Mouse (Mus musculus) lung, embryonic 16.5 days (tissue): Measurements from ENCODE around the gene Btbd1. TPM values are rescaled to one million over a fixed set of nuclear protein-coding genes. Genes with fewer than 3 reads are reported as not detected.

Experiments
- ATAC-seq: fragments of 200-750 bp; cut with Nextera tagmentation; 2 replicates; pipeline ENCODE4 v1.8.0; 2017; ENCODE audit warnings: low read depth, mild to moderate bottlenecking, moderate library complexity
- H3K27ac ChIP-seq: fragments of 300-500 bp; sonication (generic); 2 replicates; pipeline ENCODE4 v1.5.1; 2014; ENCODE audit warnings: mild to moderate bottlenecking, control low read depth, low read length
- H3K27me3 ChIP-seq: fragments of 300-500 bp; sonication (generic); 2 replicates; pipeline ENCODE4 v1.6.1; 2014; ENCODE audit warnings: low read depth, low read length, mixed read lengths; ENCODE audit not compliant: control insufficient read depth, insufficient read depth
- H3K36me3 ChIP-seq: fragments of 300-500 bp; sonication (generic); 2 replicates; pipeline ENCODE4 v1.6.1; 2014; ENCODE audit warnings: low read length; ENCODE audit not compliant: control insufficient read depth, insufficient read depth
- H3K4me1 ChIP-seq: fragments of 300-500 bp; sonication (generic); replicated peaks from 2 replicates; pipeline ENCODE4 v1.6.1; 2014; ENCODE audit warnings: low read length, mixed read lengths; ENCODE audit not compliant: control insufficient read depth, insufficient read depth
- H3K4me2 ChIP-seq: fragments of 300-500 bp; sonication (generic); 2 replicates; pipeline ENCODE4 v1.6.1; 2014; ENCODE audit warnings: low read depth, low read length, control low read depth
- H3K4me3 ChIP-seq: fragments of 300-500 bp; sonication (generic); 2 replicates; pipeline ENCODE4 v1.5.1; 2014; ENCODE audit warnings: mild to moderate bottlenecking, low read length, control low read depth
- H3K9ac ChIP-seq: fragments of 300-500 bp; sonication (generic); 2 replicates; pipeline ENCODE4 v1.6.1; 2014; ENCODE audit warnings: low read length, control low read depth
- H3K9me3 ChIP-seq: fragments of 300-500 bp; sonication (generic); 2 replicates; pipeline ENCODE4 v1.6.1; 2016; ENCODE audit warnings: low read length; ENCODE audit not compliant: control insufficient read depth
- WGBS: fragments of 180-500 bp; shearing (Covaris S2); extraction: QIAGEN DNeasy Blood & Tissue Kit; methylation state at CpG from one replicate; pipeline ENCODE4 v1.1.7; 2014; 5-methylcytosine and 5-hydroxymethylcytosine counted together
- polyA plus RNA-seq: library from polyadenylated mRNA; unstranded; fragments of >200 nt; fragmentation: Nextera tagmentation; extraction: Ambion mirVana; gene quantifications from 2 replicates; pipeline ENCODE4 v1.2.1, GENCODE M21; 2015

Gene Btbd1
- polyA plus RNA-seq, 1 experiment from 2014 or later: 50.0 TPM

DNA sequence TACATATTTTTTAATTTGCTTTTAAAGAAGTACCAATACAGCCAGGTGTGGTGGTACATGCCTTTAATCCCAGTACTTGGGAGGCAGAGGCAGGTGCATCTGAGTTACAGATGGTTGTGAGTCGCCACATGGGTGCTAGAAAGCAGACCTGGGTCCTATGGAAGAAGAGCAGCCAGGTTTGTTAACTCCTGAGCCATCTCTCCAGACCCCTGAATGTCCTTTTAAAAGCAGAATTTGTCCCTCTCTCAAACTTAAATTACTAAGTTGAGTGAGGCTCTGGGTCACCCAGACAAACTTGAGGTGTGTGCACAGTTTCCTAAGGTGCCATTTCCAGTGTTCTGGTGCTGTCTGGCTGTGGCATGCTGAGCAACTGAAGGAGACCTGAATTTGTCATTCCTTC lies 26.5 kb upstream of the Btbd1 start, which contains the start of gene Gm10160:
Gene Gm10160, minus strand, starts transcription at position 101 of the 400 bp plus-strand sequence.
- Histone ChIP-seq H3K4me2 (0 out of 2 replicates have a peak within 1 kb of the TSS, but pooled peaks have one; percentile 3), H3K27ac (no peak within 1 kb of the TSS; the same call in 1 of the 2 replicates), H3K4me3 (no peak within 1 kb of the TSS), H3K9ac (no peak within 1 kb of the TSS), H3K4me1 (peaks cover 2% of the 10 kb centered on the region; the same call in 1 of the 2 replicates), H3K36me3 (no peaks in the 10 kb centered on the region), H3K9me3 (no peaks in the 10 kb centered on the region), H3K27me3 (peaks cover 25% of the 10 kb centered on the region)
- ATAC-seq: no peak
- WGBS: 63% methylated on average over 1 of the region's 1 CpGs

GRCm38 (mm10) chr7:81854568-81855307 lies 25.5 kb upstream of the Btbd1 start:
- WGBS: 47% methylated on average over 8 of the region's 8 CpGs
- ATAC-seq: peak; percentile 48; the same call in 1 of the 2 replicates
- Histone ChIP-seq H3K4me1 (no peaks in the 10 kb centered on the region), H3K27me3 (peaks cover 17% of the 10 kb centered on the region), H3K4me2 (0 out of 2 replicates have a peak overlapping the region, but pooled peaks have one; percentile 3), H3K27ac (no peak overlapping the region; the same call in 1 of the 2 replicates), H3K36me3 (no peaks in the 10 kb centered on the region), H3K9ac (no peak overlapping the region), H3K9me3 (no peaks in the 10 kb centered on the region), H3K4me3 (no peak overlapping the region)

DNA sequence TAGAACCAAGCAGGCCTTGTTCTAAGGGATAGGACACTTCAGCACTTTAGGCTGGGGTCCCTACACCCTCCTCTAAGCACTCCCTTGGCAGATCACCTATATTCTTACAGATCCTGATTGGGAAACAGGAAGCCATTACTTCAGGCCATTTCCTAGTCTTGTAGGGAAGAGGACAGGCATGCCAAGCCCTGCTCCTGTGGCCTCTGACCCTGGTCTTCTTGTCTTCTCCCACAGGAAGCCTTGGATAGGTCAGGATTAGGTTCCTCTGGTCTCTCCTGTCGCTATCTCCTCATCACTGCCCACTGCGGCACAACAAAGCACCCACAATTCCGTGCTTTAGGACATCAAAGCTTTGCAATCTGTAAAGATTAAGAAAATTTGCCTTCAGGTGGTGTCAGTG lies 22.5 kb upstream of the Btbd1 start:
- whole genome bisulfite sequencing: 65% methylated on average over 3 of the region's 3 CpGs
- ATAC-seq: no peak

GRCm38 (mm10) chr7:81850171-81850570 lies 20.9 kb upstream of the Btbd1 start:
- Histone ChIP-seq H3K36me3 (no peaks in the 10 kb centered on the region), H3K4me2 (no peak overlapping the region), H3K4me3 (no peak overlapping the region), H3K9ac (no peak overlapping the region), H3K27ac (no peak overlapping the region), H3K9me3 (no peaks in the 10 kb centered on the region), H3K4me1 (no peaks in the 10 kb centered on the region), H3K27me3 (no peaks in the 10 kb centered on the region)
- WGBS: 74% methylated on average over 6 of the region's 6 CpGs
- no peak for ATAC-seq

More for the DNA sequence above, 22.5 kb upstream of the Btbd1 start:
- Histone ChIP-seq H3K9me3 (no peaks in the 10 kb centered on the region), H3K4me1 (no peaks in the 10 kb centered on the region), H3K36me3 (no peaks in the 10 kb centered on the region), H3K4me3 (no peak overlapping the region), H3K27ac (no peak overlapping the region), H3K4me2 (no peak overlapping the region), H3K9ac (no peak overlapping the region), H3K27me3 (no peaks in the 10 kb centered on the region)

DNA sequence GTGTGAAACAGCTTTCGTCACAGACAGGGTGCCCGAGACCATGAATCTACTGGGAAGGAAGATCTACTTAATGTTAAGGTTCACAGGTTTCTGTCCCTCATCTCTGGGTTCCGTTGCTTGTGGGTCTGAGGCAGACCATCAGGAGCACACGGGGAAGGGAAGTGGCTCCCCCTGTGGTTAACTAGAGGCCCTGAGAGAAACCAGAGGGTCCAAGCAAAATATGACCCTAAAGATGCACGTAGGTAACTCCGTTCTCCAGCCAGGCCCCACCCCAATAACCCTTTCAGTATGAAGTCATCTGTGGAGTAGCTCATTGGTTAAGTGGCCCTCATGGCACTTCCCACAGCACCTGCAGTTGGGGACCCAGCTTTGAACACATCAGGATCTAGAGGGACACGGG lies 20.4 kb upstream of the Btbd1 start:
- Histone ChIP-seq H3K36me3 (no peaks in the 10 kb centered on the region), H3K4me1 (no peaks in the 10 kb centered on the region), H3K9me3 (no peaks in the 10 kb centered on the region), H3K9ac (no peak overlapping the region), H3K27ac (no peak overlapping the region), H3K27me3 (no peaks in the 10 kb centered on the region), H3K4me2 (no peak overlapping the region), H3K4me3 (no peak overlapping the region)
- 83% methylated on average over 7 of the region's 7 CpGs for WGBS
- no peak for ATAC-seq

DNA sequence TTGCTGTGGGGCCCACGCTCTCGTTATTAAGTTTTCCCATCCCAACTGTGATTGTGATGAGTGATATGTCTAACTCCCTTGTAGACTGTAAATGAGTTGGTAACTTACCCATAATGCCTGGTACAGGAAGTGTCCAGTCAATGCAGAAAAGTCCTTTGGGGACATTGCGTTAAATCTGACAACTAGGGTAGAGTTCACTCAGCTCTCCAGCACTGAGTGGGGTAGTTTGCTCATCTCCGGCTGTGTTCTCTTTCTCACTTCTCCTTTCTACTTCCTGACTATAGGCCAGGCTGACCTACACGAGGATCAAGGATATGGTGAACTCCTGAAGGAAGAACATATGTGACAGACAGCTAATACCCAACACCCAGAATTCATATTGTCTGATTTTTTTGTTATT lies 20.0 kb upstream of the Btbd1 start:
- ATAC-seq: 0 out of 2 replicates have a peak, but pooled peaks have one; percentile 34
- WGBS: 82% methylated on average over 5 of the region's 5 CpGs
- no peaks in the 10 kb centered on the region for H3K36me3 ChIP-seq

GRCm38 (mm10) chr7:81847777-81848176 lies 18.5 kb upstream of the Btbd1 start:
- H3K4me2 ChIP-seq: no peak overlapping the region
- 61% methylated on average over 4 of the region's 4 CpGs for WGBS
- H3K9ac ChIP-seq: no peak overlapping the region
- no peaks in the 10 kb centered on the region for H3K27me3 ChIP-seq
- H3K27ac ChIP-seq: no peak overlapping the region
- no peaks in the 10 kb centered on the region for H3K9me3 ChIP-seq
- no peaks in the 10 kb centered on the region for H3K4me1 ChIP-seq
- no peak overlapping the region for H3K4me3 ChIP-seq
- no peaks in the 10 kb centered on the region for H3K36me3 ChIP-seq
- ATAC-seq: no peak

More for the DNA sequence above, 20.0 kb upstream of the Btbd1 start:
- no peak overlapping the region for H3K4me3 ChIP-seq
- H3K9me3 ChIP-seq: no peaks in the 10 kb centered on the region
- no peak overlapping the region for H3K27ac ChIP-seq
- no peak overlapping the region for H3K4me2 ChIP-seq
- no peak overlapping the region for H3K9ac ChIP-seq
- H3K27me3 ChIP-seq: no peaks in the 10 kb centered on the region
- H3K4me1 ChIP-seq: no peaks in the 10 kb centered on the region

DNA sequence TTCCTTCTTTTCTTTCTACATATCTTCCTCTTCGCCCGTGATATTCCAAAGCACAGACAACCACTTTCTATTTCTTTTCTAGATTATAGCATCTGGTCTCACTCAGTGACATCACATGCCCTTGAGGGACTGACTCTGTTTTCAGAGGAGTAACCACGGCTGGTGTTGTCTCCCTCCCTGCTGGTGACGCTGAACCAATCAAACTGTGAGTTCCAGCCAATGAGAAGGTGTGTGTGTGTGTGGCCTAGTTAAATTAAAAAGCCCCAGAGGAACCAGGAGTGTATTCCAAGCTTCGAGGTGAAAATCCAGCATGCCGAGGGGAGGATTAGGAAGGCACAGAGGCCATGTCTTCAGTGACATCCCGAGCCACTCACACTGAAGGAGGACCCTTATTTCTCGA lies 17.8 kb upstream of the Btbd1 start:
- Histone ChIP-seq H3K4me3 (no peak overlapping the region), H3K4me2 (no peak overlapping the region), H3K9me3 (no peaks in the 10 kb centered on the region), H3K27ac (no peak overlapping the region), H3K4me1 (no peaks in the 10 kb centered on the region), H3K27me3 (no peaks in the 10 kb centered on the region), H3K36me3 (no peaks in the 10 kb centered on the region), H3K9ac (no peak overlapping the region)
- no peak for ATAC-seq
- WGBS: 36% methylated on average over 8 of the region's 8 CpGs

DNA sequence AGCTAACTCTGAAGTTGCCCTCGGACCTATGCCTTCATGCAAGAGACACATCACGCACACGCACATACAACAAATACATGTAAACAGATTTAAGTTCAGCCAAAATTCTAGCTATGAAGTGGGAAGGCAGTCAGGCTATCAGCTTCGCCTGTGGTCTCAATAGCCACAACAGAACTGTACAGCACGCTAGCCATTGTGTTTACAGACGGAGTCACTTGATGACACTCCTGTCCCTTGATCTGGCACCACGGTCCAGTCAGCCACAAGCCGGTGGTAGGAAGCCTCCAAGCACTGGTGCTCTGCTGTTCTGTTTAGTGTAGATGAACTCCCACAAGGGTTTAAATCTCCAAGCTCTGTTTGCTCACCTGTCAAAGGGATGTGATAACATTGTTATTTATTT lies 16.8 kb upstream of the Btbd1 start:
- H3K4me1 ChIP-seq: no peaks in the 10 kb centered on the region
- no peaks in the 10 kb centered on the region for H3K27me3 ChIP-seq
- no peaks in the 10 kb centered on the region for H3K9me3 ChIP-seq
- no peak for ATAC-seq
- no peaks in the 10 kb centered on the region for H3K36me3 ChIP-seq
- H3K4me2 ChIP-seq: no peak overlapping the region
- no peak overlapping the region for H3K9ac ChIP-seq
- H3K4me3 ChIP-seq: no peak overlapping the region
- WGBS: 50% methylated on average over 8 of the region's 8 CpGs
- no peak overlapping the region for H3K27ac ChIP-seq
